Mouse (Mus musculus): ENCODE measurements at regions not wholly inside any gene's neighbourhood (a gene's known extent, or its start where the extent isn't known, plus 50 kb on each side); places are given as distances from the start of the nearest gene placed in this dataset.
A peak's percentile ranks its signal among the peaks of the same experiment; 100 is the strongest.

- no peak for DNase-seq (ENCODE audit: low spot score in 2 of 2)
Measured at GRCm38 (mm10) chr13:26594313-26594712, 175.7 kb downstream of the Hdgfl1 start.

GRCm38 (mm10) chr13:26593750-26594149 lies 176.2 kb downstream of the Hdgfl1 start:
- no peak for DNase-seq (ENCODE audit: low spot score in 2 of 2)

DNA sequence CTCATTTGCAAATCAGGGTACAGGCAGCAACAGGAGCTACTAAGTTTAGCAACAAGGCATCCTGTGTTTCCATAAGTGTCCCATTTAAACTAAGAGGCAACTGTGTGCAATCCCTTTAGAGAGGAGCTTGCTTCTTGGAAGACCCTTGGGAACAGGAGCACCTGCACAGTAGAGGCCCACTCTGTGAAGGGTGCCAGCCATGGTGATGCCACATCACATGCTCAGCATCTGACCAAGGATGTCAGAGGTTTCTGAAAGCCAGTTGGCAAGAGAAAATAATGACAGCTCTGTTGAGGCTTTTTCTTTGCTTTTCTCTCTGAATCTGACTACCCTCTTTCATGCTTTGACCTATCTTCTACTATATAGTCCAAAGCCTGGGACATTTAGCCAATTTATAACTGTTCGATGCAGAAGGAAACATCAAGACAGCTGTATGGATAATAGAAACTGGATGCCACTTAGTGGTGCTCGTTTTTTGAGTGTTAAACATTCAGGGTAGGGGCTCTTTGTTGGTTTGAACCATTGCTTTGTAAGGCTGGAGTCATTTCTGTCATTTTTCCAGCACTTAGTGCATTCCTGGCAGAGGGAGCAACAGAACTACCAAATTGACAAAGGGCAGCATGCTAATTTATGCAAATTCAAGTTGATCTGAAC lies 193.9 kb downstream of the Hdgfl1 start:
- peak; percentile 13 to 26 for DNase-seq (ENCODE audit: low spot score in 2 of 2)

GRCm38 (mm10) chr13:26569422-26569821 lies 200.5 kb downstream of the Hdgfl1 start:
- no peak for DNase-seq (ENCODE audit: low spot score in 2 of 2)

GRCm38 (mm10) chr13:26564941-26565862 lies 204.8 kb downstream of the Hdgfl1 start:
- DNase-seq (ENCODE audit: low spot score in 2 of 2), result no peak

DNA sequence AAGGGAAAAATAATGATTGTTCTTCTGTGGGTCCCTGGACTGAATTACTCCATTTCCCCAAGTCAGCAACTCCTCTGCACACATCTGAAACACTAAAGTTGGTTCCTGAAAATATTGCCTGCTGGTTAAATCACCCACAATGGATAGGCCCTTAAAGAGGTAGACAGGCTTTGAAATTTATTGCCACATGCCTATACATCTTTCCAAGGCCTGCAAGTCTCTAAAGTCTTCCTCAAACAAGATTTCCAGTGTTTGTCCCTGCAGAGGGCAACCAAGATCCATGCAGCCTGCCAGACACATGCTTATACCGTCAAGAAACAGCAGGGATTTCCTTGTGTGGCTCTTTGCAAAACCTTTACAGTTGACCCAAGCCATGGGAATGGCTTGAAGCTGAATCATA lies 211.6 kb downstream of the Hdgfl1 start:
- DNase-seq (ENCODE audit: low spot score in 2 of 2), result peak in 1 of 2 experiments; percentile 9

GRCm38 (mm10) chr13:26554266-26554665 lies 215.7 kb downstream of the Hdgfl1 start:
- no peak for DNase-seq (ENCODE audit: low spot score in 2 of 2)

DNA sequence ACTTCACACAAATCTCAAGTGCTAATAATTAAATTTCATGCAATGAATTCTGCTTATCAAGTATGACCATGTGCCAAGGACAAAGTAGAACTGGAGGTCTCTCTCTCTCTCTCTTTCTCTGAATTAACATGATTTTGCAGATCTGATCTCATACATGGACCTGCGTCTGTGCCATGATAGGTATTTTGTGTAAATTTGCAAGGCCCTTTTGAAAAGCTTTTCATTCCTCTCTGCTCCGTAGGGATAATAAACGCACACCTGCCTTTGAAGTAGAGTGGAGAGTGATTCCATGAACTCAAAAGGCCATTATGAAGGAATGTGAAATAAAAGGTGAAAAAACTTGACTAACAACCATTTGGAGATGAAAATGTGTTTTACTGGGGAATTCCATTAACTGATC lies 217.8 kb downstream of the Hdgfl1 start:
- no peak for DNase-seq (ENCODE audit: low spot score in 2 of 2)

DNA sequence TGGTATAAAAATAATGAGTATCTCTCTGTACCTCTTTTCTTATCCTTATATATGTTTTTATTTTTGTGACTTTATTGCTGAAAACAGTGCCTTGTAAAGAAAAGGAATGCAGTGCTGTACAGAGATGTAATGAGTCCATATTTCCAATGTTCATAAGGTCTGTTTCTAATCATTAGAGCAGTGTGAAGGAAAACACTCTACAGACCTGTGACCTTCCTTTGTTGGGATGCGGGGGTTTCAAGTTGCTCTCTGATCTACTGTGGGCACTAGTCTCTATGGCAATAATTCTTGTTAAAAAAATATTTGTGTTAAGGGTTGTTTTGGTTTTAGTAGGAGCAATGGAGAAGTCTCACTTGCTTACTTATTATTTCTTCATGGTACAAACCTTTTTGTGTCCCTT lies 231.0 kb downstream of the Hdgfl1 start:
- DNase-seq (ENCODE audit: low spot score in 2 of 2), result no peak

DNA sequence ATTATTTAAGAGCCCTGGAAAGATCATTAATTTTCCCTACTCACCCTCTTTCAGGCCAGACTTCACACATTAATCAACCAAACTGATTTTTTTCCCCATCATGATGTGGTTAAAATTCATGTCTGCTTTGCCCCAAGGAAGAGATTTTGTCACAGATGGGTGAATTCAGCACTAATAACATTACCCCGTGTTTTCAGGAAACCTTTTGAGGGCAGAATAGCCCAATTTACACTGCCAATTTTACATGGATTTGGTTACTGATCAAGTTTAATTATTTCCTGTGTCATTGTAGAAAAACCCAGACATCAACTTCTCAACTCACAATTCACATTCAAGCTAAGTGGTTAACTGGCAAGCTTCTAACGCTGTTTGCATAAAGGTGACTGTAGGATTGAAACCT lies 233.4 kb downstream of the Hdgfl1 start:
- DNase-seq (ENCODE audit: low spot score in 2 of 2), result no peak

GRCm38 (mm10) chr13:26532761-26533160 lies 237.2 kb downstream of the Hdgfl1 start:
- DNase-seq (ENCODE audit: low spot score in 2 of 2), result no peak

- DNase-seq (ENCODE audit: low spot score in 2 of 2), result no peak
Measured at GRCm38 (mm10) chr13:26519054-26519453, 250.9 kb downstream of the Hdgfl1 start.

DNA sequence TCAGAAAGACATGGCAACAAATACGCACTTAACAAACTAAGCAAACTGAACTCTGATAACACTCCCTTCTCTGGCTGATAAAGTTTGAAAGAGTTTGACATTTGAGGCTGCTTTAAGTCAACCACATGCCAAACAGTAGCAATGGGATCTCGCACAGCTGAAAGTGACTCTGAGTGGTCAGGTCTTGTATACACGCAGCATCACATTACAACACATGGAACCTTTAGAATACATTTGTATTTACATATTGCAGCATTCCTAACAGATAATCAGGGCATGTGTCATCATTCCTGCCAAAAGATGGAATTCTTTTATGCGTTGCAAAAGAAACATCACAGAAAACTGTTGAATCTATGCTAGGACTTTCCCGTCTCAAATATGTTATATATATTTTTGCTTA lies 251.5 kb downstream of the Hdgfl1 start:
- no peak for DNase-seq (ENCODE audit: low spot score in 2 of 2)

DNA sequence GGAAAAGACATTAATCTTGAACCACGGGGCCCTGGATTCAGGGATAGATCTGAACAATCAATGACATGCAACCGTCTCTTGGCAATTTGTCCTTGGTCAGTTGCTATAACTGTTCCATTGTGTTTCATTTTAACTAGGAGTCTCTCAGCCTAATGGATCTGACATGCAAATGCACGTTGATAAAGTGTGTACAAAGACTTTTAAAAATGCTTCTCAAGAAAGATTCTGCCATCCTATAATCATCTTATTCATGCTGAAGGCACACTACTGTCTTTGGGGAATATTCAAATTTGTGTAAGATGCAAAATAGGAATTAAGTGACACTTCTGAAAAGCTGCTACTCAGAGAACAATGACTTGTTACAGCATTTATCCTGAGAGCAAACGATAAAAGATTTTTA lies 252.3 kb downstream of the Hdgfl1 start:
- no peak for DNase-seq (ENCODE audit: low spot score in 2 of 2)

- DNase-seq (ENCODE audit: low spot score in 2 of 2), result no peak
Measured at GRCm38 (mm10) chr13:26510448-26510847, 259.5 kb downstream of the Hdgfl1 start.

DNA sequence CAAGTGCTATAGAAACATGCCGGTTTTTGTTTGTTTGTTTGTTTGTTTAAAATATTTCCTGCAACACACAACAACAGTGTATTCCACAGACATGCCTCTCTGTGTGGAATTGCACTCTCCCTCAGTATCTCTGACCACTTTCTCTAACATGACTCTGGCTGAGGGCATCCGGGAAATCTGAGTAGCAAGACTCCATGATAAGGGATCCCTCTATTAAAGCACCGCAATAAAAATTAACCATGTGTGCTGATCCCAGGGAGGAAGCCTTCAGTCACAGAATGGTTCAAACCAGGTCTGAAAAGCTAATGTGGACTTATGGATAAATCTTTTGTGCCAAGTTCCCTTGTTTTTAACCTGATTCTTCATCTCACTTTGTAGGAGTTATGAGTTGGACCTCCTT lies 260.1 kb downstream of the Hdgfl1 start:
- DNase-seq (ENCODE audit: low spot score in 2 of 2), result no peak

GRCm38 (mm10) chr13:26503744-26504143 lies 266.2 kb downstream of the Hdgfl1 start:
- no peak for DNase-seq (ENCODE audit: low spot score in 2 of 2)

GRCm38 (mm10) chr13:26497086-26497485 lies 272.9 kb downstream of the Hdgfl1 start:
- DNase-seq (ENCODE audit: low spot score in 2 of 2), result no peak

DNA sequence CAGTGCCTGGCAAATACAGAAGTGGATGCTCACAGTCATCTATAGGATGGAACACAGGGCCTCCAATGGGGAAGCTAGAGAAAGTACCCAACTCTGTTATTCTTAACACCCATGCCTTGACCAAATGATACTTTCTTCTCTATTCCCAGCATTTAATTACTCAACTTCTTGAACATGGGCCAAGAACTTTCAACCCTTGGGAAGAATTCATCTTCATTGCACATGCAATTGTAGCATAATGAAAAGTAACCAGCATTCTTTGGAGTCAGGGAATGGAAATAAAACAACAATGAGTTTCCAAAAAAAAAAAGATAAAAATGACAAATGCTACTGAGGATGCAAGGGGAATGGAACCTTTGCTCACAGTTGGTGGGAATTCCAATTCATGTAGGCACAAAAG lies 274.1 kb downstream of the Hdgfl1 start:
- DNase-seq (ENCODE audit: low spot score in 2 of 2), result no peak

DNA sequence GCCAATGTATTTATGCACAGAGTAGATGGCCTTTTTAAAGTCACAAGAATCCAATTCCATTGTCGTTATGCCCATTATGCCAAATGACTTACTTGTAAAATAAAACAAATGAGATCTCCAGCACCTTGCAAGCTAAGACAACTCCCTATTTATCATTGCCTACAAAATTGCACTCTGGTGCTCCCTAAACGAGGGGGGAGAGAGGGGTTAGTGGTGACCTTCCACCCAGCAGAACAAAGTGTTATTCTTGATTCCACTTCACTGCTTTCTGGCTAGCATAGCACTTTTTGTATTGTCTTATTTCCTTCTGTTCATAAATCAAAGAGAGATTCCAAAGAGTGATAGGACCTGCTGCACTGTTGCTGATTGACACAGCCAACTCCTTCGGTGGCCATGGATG lies 300.6 kb downstream of the Hdgfl1 start:
- DNase-seq (ENCODE audit: low spot score in 2 of 2), result no peak

- no peak for DNase-seq (ENCODE audit: low spot score in 2 of 2)
Measured at GRCm38 (mm10) chr13:26467526-26467925, 302.4 kb downstream of the Hdgfl1 start.

DNA sequence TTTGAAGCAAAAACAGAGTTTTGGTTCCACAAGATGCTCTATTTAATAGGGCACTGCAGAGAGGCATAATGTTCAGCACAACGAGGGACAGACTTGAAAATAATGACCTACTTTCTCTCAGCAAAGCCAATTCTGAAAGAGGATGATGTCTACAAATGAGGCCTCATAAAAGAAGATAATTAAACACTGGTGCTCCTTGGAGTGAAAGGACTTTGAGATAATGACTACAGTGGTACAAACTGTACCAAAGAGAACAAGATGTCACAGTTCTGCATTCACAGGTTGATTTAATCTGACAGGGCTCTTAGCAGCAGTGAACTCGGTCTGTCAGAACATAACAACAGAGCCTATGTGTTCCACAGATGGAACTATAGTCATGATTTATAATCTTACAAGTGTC lies 305.4 kb downstream of the Hdgfl1 start:
- DNase-seq (ENCODE audit: low spot score in 2 of 2), result no peak

- no peak for DNase-seq (ENCODE audit: low spot score in 2 of 2)
Measured at GRCm38 (mm10) chr13:26464096-26464495, 305.9 kb downstream of the Hdgfl1 start.

Measured in frontal cortex, postnatal 10 days (tissue).